Mouse (Mus musculus): ENCODE measurements at regions not wholly inside any gene's neighbourhood (a gene's known extent, or its start where the extent isn't known, plus 50 kb on each side); places are given as distances from the start of the nearest gene placed in this dataset.

DNA sequence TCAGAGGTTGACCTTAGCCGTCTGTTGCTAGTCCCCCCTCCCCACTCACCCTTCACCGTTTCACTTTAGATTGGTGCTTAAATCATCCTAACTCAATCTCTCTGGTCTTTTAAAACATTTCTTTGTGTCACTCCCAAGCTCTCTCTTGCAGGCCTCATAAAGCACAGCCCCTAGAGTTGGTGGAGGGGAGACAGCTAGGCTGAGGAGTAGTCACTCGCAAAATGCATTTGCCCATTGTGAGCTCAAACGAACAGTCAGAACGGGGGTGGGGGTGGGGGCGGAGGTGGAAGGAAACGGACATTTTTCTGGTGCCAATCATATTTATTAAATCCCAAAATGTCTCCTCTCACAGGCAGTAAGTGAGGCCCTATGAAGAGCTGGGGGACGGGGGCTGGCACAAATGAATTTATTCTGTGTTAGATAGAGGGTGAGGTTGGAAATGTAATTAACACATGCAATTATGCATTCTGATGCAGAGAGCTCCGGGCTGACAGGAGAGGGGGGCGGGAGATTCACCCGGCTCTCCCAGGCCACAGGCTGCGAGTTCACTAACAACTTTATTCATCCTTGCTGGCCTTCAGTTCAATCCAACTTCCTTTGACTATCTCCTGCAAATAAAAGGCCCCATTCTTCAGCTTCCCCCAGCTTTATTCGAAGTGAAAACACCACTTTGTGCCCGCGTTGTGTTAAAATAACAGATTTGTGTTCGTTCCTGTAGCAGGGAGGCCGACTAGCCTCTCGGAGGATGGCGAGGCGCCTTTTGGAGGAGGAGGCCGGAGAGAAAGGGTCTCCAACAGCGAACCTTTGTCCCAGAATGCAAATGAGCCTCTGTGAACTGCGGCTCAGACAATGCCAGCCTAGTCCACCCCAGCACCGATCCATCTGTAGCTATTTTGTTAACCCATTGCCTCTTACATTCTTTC lies 223.7 kb upstream of the Irx5 start:
- no peak for DNase-seq (ENCODE audit: low spot score in 2 of 2)

- no peak for DNase-seq (ENCODE audit: low spot score in 2 of 2)
Observed at GRCm38 (mm10) chr8:92132949-92133348, 224.5 kb upstream of the Irx5 start.

GRCm38 (mm10) chr8:92132526-92132925 lies 224.9 kb upstream of the Irx5 start:
- no peak for DNase-seq (ENCODE audit: low spot score in 2 of 2)

- no peak for DNase-seq (ENCODE audit: low spot score in 2 of 2)
Observed at GRCm38 (mm10) chr8:92130025-92130557, 227.3 kb upstream of the Irx5 start.

DNA sequence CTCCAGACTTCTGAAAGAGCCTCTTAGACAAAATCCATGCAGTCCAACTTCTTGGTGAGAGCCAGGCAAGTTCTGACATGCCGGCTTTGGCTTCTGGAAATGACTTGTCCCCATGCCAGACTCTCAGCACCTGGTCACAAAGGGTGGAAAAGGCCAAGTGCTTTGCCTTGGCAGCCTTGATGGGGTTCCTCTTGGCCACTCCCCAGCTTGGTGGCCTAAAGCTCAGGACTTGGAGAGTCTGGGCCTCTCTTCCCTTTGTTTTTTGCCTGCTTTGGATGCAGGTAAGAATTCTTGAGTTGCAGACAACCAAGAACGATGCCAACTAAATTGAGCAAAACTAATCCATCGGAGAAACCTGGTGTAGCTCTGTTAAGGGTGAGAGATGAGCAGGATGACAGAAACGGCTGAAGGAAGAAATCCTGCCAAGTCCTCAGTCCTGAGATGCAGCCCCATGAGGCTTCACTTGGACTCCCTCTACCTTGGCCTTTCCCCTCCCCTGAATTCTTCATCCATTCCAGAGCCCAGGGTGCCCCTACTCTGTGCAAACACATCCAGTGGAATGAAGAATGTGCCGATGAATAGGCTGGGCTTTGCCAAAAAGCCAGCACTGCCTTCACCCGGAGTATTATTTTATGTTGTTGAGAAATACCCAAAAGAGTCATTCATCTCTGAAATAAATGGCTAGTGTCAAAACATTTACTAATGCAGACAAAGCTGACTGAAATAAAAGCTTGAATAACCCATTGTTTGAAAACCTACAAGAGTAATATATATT lies 228.0 kb upstream of the Irx5 start:
- DNase-seq (ENCODE audit: low spot score in 2 of 2) = no peak

GRCm38 (mm10) chr8:92125631-92126030 lies 231.8 kb upstream of the Irx5 start:
- no peak for DNase-seq (ENCODE audit: low spot score in 2 of 2)

- DNase-seq (ENCODE audit: low spot score in 2 of 2) = no peak
Observed at GRCm38 (mm10) chr8:92121296-92121695, 236.1 kb upstream of the Irx5 start.

GRCm38 (mm10) chr8:92115479-92116267 lies 241.8 kb upstream of the Irx5 start:
- DNase-seq (ENCODE audit: low spot score in 2 of 2) = no peak

DNA sequence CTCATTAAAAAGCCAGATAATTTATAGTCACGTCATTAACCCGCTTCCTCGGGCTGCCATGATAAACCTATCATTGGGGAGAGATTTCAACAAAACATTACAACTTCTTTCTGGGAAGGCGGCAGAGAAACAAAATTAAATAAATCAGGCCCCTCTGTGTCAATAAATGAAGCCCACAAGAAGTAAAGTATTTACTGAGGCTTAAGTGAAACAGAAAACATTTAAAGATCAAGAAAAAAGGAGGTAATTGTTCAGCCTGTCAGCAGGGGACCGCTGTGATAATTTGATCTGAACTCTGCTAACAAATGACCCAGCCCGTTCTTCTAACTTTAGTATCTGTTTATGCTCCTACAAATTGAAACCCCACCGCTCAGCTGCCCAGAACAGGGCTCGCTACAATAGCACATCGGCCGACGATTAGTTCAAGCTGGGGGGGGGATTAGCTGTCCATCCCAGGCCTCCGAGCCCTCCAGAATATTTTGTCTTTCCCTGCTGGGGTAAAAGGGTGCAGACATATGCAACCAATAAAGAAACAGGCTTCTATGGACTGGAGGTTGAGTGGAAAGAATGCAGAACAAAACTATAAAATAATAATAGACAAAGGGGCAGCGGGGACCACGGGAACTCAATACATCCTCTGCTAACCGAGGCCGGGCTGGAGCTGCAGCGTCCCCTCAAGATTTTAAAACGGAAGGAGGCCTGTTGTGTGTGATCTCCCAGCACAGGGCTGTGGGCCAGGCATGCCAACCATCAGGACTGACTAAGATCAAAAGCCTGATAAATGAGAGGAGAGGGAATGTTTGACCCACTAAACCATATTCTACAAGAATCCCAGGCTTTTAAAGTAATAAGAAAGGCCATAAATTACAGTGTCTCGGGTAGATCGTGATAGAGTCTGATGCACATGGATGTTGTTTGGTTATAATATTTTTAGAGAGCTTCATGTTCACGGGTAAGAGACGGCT lies 242.8 kb upstream of the Irx5 start:
- no peak for DNase-seq (ENCODE audit: low spot score in 2 of 2)

DNA sequence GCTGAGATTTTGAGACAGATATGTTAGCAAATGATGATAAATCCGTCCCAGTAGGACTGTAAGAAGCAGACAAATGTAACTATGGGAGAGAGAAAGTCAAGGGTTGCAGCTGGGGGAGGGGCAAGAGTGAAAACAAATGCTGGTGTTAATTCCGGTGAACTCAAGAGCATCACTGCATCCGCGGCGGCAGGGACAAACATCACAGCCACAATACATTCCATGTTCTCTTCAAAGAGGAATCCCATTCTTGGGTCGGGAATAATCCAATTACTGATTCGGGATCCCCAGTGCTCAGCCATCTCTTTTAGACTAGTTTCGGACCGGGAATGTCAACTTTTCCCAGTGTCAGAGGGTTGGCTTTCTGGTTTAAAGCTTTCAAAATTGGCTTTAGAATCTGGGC lies 243.5 kb upstream of the Irx5 start:
- no peak for DNase-seq (ENCODE audit: low spot score in 2 of 2)

- DNase-seq (ENCODE audit: low spot score in 2 of 2) = no peak
Observed at GRCm38 (mm10) chr8:92113386-92113785, 244.0 kb upstream of the Irx5 start.

GRCm38 (mm10) chr8:92104561-92104960 lies 252.9 kb upstream of the Irx5 start:
- no peak for DNase-seq (ENCODE audit: low spot score in 2 of 2)

- no peak for DNase-seq (ENCODE audit: low spot score in 2 of 2)
Observed at GRCm38 (mm10) chr8:92102521-92102920, 254.9 kb upstream of the Irx5 start.

GRCm38 (mm10) chr8:92095276-92095675 lies 262.1 kb upstream of the Irx5 start:
- DNase-seq (ENCODE audit: low spot score in 2 of 2) = no peak

DNA sequence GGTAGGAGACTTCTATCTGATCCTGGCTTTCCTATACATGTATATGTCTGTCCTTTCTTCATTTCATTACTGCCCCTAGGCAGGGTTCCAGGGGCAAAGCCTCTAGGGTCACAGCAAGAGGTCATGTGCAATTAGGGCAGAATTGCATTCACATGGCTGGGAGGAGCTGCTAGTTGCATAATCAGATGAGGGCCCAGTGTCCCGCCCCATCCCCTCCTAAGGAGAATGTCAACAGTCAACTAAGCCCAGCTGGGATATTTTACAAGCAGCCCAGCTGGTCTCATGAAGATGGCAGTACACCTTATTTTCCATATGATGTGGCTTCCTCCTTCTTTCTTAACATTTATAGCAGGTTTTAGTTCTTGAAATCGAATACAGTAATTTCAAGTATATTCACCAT lies 273.3 kb upstream of the Irx5 start:
- no peak for DNase-seq (ENCODE audit: low spot score in 2 of 2)

GRCm38 (mm10) chr8:92081900-92082299 lies 275.5 kb upstream of the Irx5 start:
- no peak for DNase-seq (ENCODE audit: low spot score in 2 of 2)

- no peak for DNase-seq (ENCODE audit: low spot score in 2 of 2)
Observed at GRCm38 (mm10) chr8:92080852-92081251, 276.6 kb upstream of the Irx5 start.

- DNase-seq (ENCODE audit: low spot score in 2 of 2) = no peak
Observed at GRCm38 (mm10) chr8:92077611-92078010, 275.7 kb upstream of the Irx3 start.

DNA sequence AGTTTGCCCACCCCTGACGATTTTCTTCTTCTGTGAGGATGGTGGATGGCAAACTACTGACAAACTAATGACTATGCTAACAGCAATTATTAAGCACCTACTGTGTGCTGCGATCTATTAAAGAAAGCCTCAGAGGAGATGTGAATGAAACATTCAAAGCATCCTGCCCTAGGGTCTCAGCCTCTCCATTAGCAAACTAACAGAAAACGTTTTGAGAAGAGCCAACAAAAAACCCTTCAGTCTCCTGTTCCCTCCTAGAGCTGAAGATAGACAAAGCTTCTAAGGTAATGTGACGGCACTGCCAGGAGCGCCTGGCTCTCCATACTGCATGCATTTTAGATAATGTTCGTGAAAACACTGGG lies 270.4 kb upstream of the Irx3 start:
- DNase-seq (ENCODE audit: low spot score in 2 of 2) = no peak

GRCm38 (mm10) chr8:92071305-92072253 lies 269.7 kb upstream of the Irx3 start:
- DNase-seq (ENCODE audit: low spot score in 2 of 2) = no peak
